Mouse (Mus musculus): Measurements from ENCODE around the gene Fgfr4. TPM values are rescaled to one million over a fixed set of nuclear protein-coding genes. Genes with fewer than 3 reads are reported as not detected.

The Fgfr4 gene
- polyA plus RNA-seq, 1 experiment, result 2.8 TPM

- peaks cover 30% of the 10 kb centered on the region for H3K36me3 ChIP-seq (ENCODE audit: control insufficient read depth, insufficient read depth)
Measured at GRCm38 (mm10) chr13:55107694-55108093, 44.7 kb upstream of the Fgfr4 start.

DNA sequence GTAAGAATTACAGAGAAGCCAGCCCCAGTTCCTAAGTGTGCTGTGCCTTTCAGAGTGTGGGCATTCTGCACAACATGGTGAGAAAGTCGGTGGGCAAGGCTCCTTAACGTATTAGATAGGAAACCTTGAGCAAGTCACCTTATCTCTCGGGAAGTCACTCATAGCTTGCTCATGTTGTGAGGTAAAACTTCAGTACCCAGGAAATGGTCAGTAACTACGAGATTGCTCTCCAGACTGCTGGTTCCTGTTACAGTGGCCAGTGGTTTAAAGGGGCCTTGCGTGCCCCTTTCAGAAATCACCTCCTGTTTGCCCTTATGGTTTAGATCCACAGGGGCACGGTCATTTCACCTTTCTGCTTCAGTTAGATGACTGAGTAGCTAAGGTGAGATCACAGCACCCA is 38.1 kb upstream of the Fgfr4 start:
- TF ChIP-seq MYOD1 (IDR thresholded peaks at IDR 0.05; ENCODE audit: control insufficient read depth, insufficient read length, low read depth) (no peak), MYOG (IDR thresholded peaks at IDR 0.05; ENCODE audit: control insufficient read depth, extremely low read depth, insufficient read length) (no peak), USF1 (IDR thresholded peaks at IDR 0.05; ENCODE audit: low read depth) (no peak), CTCF (IDR thresholded peaks at IDR 0.05; ENCODE audit: control insufficient read depth, insufficient read depth, insufficient read length) (no peak), FOSL1 (IDR thresholded peaks at IDR 0.05; ENCODE audit: insufficient read depth, low read length, poor library complexity, severe bottlenecking) (no peak), MAX (IDR thresholded peaks at IDR 0.05) (no peak), CEBPB (IDR thresholded peaks at IDR 0.05; ENCODE audit: low read depth) (no peak)
- no peak overlapping the region for H3K4me3 ChIP-seq (ENCODE audit: insufficient read depth, poor library complexity, severe bottlenecking)
- peaks cover 16% of the 10 kb centered on the region for H3K79me3 ChIP-seq (ENCODE audit: low read depth)
- peaks cover 29% of the 10 kb centered on the region for H3K79me2 ChIP-seq (ENCODE audit: control insufficient read depth, insufficient read depth)
- no peaks in the 10 kb centered on the region for H3K27me3 ChIP-seq (ENCODE audit: control insufficient read depth, insufficient read depth, insufficient read length)
- H3ac ChIP-seq (ENCODE audit: control insufficient read depth, insufficient read length, low read depth), result no peak overlapping the region
- H3K36me3 ChIP-seq (ENCODE audit: control insufficient read depth, insufficient read depth), result peaks cover 70% of the 10 kb centered on the region

More at GRCm38 (mm10) chr13:55107694-55108093, 44.7 kb upstream of the Fgfr4 start:
- Histone ChIP-seq H3K79me2 (ENCODE audit: control insufficient read depth, insufficient read depth) (peaks cover 73% of the 10 kb centered on the region), H3K27me3 (ENCODE audit: control insufficient read depth, insufficient read depth, insufficient read length) (no peaks in the 10 kb centered on the region), H3ac (ENCODE audit: control insufficient read depth, insufficient read length, low read depth) (no peak overlapping the region), H3K4me3 (ENCODE audit: insufficient read depth, poor library complexity, severe bottlenecking) (no peak overlapping the region), H3K79me3 (ENCODE audit: low read depth) (peaks cover 51% of the 10 kb centered on the region)
- TF ChIP-seq MAX (IDR thresholded peaks at IDR 0.05), result peak; percentile 92
- TF ChIP-seq MYOD1 (IDR thresholded peaks at IDR 0.05; ENCODE audit: control insufficient read depth, insufficient read length, low read depth), result peak; percentile 89
- no peak for TF ChIP-seq MYOG (IDR thresholded peaks at IDR 0.05; ENCODE audit: control insufficient read depth, extremely low read depth, insufficient read length)
- TF ChIP-seq FOSL1 (IDR thresholded peaks at IDR 0.05; ENCODE audit: insufficient read depth, low read length, poor library complexity, severe bottlenecking), result no peak
- peak; percentile 85 for TF ChIP-seq USF1 (IDR thresholded peaks at IDR 0.05; ENCODE audit: low read depth)
- no peak for TF ChIP-seq CTCF (IDR thresholded peaks at IDR 0.05; ENCODE audit: control insufficient read depth, insufficient read depth, insufficient read length)

- Histone ChIP-seq H3K36me3 (ENCODE audit: control insufficient read depth, insufficient read depth) (peaks cover 57% of the 10 kb centered on the region), H3K79me3 (ENCODE audit: low read depth) (no peaks in the 10 kb centered on the region), H3K4me3 (ENCODE audit: insufficient read depth, poor library complexity, severe bottlenecking) (no peak overlapping the region), H3K79me2 (ENCODE audit: control insufficient read depth, insufficient read depth) (no peaks in the 10 kb centered on the region), H3ac (ENCODE audit: control insufficient read depth, insufficient read length, low read depth) (no peak overlapping the region), H3K27me3 (ENCODE audit: control insufficient read depth, insufficient read depth, insufficient read length) (no peaks in the 10 kb centered on the region)
- TF ChIP-seq CEBPB (IDR thresholded peaks at IDR 0.05; ENCODE audit: low read depth) (no peak), MYOD1 (IDR thresholded peaks at IDR 0.05; ENCODE audit: control insufficient read depth, insufficient read length, low read depth) (no peak), FOSL1 (IDR thresholded peaks at IDR 0.05; ENCODE audit: insufficient read depth, low read length, poor library complexity, severe bottlenecking) (no peak), MAX (IDR thresholded peaks at IDR 0.05) (no peak), CTCF (IDR thresholded peaks at IDR 0.05; ENCODE audit: control insufficient read depth, insufficient read depth, insufficient read length) (no peak), MYOG (IDR thresholded peaks at IDR 0.05; ENCODE audit: control insufficient read depth, extremely low read depth, insufficient read length) (no peak), USF1 (IDR thresholded peaks at IDR 0.05; ENCODE audit: low read depth) (no peak)
Measured at GRCm38 (mm10) chr13:55124903-55125302, 27.5 kb upstream of the Fgfr4 start.

DNA sequence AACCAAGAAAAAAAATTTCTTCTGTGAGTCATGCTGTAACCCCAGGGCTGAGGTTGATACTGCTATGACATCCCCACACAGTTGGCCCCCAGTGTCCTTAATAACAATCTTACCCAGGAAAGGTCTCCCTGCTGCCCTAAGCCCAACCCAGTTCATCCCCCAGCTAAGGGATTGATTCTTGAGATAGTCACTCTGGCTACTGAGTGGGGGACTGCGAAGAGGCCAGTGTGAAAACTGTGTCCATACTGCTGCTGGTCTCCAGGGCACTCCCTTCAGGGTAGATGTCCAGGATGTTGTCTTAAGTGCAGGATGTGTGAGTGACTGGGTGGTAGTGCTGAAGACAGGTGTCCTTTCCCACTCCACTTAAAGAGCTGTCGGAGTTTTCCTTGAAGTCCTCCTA is 19.0 kb upstream of the Fgfr4 start, which contains the start of gene Gm17617:
Gene Gm17617 (minus strand): TSS at position 101 of the 400 bp plus-strand sequence.
- TF ChIP-seq CEBPB (IDR thresholded peaks at IDR 0.05; ENCODE audit: low read depth) (no peak), FOSL1 (IDR thresholded peaks at IDR 0.05; ENCODE audit: insufficient read depth, low read length, poor library complexity, severe bottlenecking) (no peak), MAX (IDR thresholded peaks at IDR 0.05) (no peak), USF1 (IDR thresholded peaks at IDR 0.05; ENCODE audit: low read depth) (no peak)
- Histone ChIP-seq H3K36me3 (ENCODE audit: control insufficient read depth, insufficient read depth) (peaks cover 25% of the 10 kb centered on the region), H3K4me3 (ENCODE audit: insufficient read depth, poor library complexity, severe bottlenecking) (no peak within 1 kb of the TSS), H3K27me3 (ENCODE audit: control insufficient read depth, insufficient read depth, insufficient read length) (no peaks in the 10 kb centered on the region), H3K79me2 (ENCODE audit: control insufficient read depth, insufficient read depth) (no peaks in the 10 kb centered on the region), H3K79me3 (ENCODE audit: low read depth) (no peaks in the 10 kb centered on the region), H3ac (ENCODE audit: control insufficient read depth, insufficient read length, low read depth) (no peak within 1 kb of the TSS)

GRCm38 (mm10) chr13:55135382-55135781 is 17.1 kb upstream of the Fgfr4 start:
- peaks cover 17% of the 10 kb centered on the region for H3K36me3 ChIP-seq (ENCODE audit: control insufficient read depth, insufficient read depth)

DNA sequence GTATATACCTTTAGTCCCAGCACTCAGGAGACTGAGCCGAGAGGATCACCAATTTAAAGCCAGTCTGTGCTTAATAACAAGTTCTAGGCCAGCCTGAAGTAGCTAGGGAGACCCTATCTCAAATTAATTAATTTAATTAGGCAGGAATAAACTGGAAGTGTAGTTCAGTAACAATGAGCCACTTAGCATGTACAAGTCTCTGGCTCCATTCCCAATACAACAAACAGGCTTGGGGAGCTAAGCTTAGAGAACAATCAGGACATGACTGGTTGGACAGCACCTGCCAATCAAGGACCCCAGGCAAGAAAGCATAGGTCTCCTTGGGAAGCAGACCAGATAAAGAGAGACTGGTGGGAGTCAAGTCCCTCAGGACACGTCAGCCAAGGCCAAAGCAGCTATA is 12.2 kb upstream of the Fgfr4 start:
- Histone ChIP-seq H3ac (ENCODE audit: control insufficient read depth, insufficient read length, low read depth) (no peak overlapping the region), H3K79me3 (ENCODE audit: low read depth) (no peaks in the 10 kb centered on the region), H3K27me3 (ENCODE audit: control insufficient read depth, insufficient read depth, insufficient read length) (no peaks in the 10 kb centered on the region), H3K4me3 (ENCODE audit: insufficient read depth, poor library complexity, severe bottlenecking) (no peak overlapping the region), H3K79me2 (ENCODE audit: control insufficient read depth, insufficient read depth) (no peaks in the 10 kb centered on the region), H3K36me3 (ENCODE audit: control insufficient read depth, insufficient read depth) (no peaks in the 10 kb centered on the region)
- TF ChIP-seq CEBPB (IDR thresholded peaks at IDR 0.05; ENCODE audit: low read depth), result no peak
- TF ChIP-seq CTCF (IDR thresholded peaks at IDR 0.05; ENCODE audit: control insufficient read depth, insufficient read depth, insufficient read length), result no peak
- TF ChIP-seq FOSL1 (IDR thresholded peaks at IDR 0.05; ENCODE audit: insufficient read depth, low read length, poor library complexity, severe bottlenecking), result no peak
- no peak for TF ChIP-seq USF1 (IDR thresholded peaks at IDR 0.05; ENCODE audit: low read depth)
- no peak for TF ChIP-seq MAX (IDR thresholded peaks at IDR 0.05)
- TF ChIP-seq MYOG (IDR thresholded peaks at IDR 0.05; ENCODE audit: control insufficient read depth, extremely low read depth, insufficient read length), result no peak
- TF ChIP-seq MYOD1 (IDR thresholded peaks at IDR 0.05; ENCODE audit: control insufficient read depth, insufficient read length, low read depth), result no peak

More at GRCm38 (mm10) chr13:55135382-55135781, 17.1 kb upstream of the Fgfr4 start:
- TF ChIP-seq MYOD1 (IDR thresholded peaks at IDR 0.05; ENCODE audit: control insufficient read depth, insufficient read length, low read depth) (no peak), USF1 (IDR thresholded peaks at IDR 0.05; ENCODE audit: low read depth) (no peak), FOSL1 (IDR thresholded peaks at IDR 0.05; ENCODE audit: insufficient read depth, low read length, poor library complexity, severe bottlenecking) (no peak), CTCF (IDR thresholded peaks at IDR 0.05; ENCODE audit: control insufficient read depth, insufficient read depth, insufficient read length) (no peak), MAX (IDR thresholded peaks at IDR 0.05) (no peak), MYOG (IDR thresholded peaks at IDR 0.05; ENCODE audit: control insufficient read depth, extremely low read depth, insufficient read length) (no peak)
- H3K79me3 ChIP-seq (ENCODE audit: low read depth), result no peaks in the 10 kb centered on the region
- H3K79me2 ChIP-seq (ENCODE audit: control insufficient read depth, insufficient read depth), result no peaks in the 10 kb centered on the region
- no peaks in the 10 kb centered on the region for H3K27me3 ChIP-seq (ENCODE audit: control insufficient read depth, insufficient read depth, insufficient read length)
- no peak overlapping the region for H3K4me3 ChIP-seq (ENCODE audit: insufficient read depth, poor library complexity, severe bottlenecking)
- H3ac ChIP-seq (ENCODE audit: control insufficient read depth, insufficient read length, low read depth), result no peak overlapping the region

Data from C2C12 (cell line).